Mouse (Mus musculus): ENCODE data around the gene Itprid2. TPM values are rescaled to one million over a fixed set of nuclear protein-coding genes. Genes with fewer than 3 reads are reported as not detected.

Itprid2 gene
- total and polyA plus RNA-seq, 3 experiments, result 7.1 to 56.8 (median 48.2) TPM

DNA sequence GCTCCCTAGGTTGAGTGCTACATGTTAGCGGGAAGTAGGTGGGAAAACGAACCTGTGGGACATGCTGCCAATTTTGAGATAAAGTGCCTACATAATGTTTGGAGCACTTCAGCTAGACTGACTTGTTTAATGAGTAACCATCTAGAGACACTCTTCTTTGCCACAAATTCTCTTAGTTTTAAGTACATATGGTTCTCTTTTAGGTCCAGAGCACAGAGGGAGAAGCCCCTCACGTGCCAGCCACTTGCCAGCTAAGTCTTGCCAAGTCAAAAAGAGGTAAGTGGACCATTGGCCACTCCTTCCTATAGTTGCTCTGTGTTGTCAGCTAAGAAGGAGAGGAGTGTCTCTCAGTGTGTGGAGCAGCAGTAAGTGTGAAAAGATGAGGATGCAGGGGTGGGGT is 16.0 kb downstream of the Itprid2 start:
- DNase-seq, result no peak

DNA sequence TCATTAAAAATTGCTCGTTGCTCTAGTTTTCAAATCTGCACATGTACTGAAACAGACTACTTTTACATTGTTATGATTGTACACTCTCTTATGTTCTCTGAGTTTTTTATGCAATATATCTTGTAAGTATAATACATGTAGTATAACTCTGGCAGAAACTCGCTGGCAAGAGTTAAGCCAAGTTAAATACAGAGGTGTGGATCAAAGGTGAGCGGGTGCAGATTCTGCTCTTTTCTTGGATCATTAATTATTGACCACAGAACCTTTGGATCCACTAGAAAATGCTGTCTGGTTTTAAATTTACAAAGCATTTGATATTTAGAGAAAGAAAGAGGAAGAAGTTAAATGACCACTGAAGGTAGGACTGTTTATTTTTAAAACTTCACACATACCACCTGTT is 16.5 kb downstream of the Itprid2 start:
- DNase-seq, result no peak

DNA sequence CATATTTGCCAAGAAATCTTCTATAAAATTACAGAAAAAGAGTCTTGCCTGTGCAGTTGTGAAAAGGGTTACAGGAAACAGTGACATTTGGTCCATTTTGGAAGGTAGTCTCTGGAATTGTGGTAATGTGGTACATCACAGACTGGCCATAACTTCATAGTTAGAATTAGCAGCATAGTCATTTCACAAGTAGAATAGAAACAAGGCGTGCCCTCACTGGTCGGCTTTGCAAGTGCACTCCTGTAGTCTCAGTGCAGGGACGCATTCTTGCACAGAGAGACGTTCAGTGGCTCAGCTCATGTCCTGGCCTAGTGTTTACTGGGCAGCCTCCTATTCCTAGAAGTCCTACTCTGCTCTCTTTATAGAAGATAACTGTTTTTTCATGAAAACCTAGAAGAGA is 17.4 kb downstream of the Itprid2 start:
- DNase-seq, result no peak

DNA sequence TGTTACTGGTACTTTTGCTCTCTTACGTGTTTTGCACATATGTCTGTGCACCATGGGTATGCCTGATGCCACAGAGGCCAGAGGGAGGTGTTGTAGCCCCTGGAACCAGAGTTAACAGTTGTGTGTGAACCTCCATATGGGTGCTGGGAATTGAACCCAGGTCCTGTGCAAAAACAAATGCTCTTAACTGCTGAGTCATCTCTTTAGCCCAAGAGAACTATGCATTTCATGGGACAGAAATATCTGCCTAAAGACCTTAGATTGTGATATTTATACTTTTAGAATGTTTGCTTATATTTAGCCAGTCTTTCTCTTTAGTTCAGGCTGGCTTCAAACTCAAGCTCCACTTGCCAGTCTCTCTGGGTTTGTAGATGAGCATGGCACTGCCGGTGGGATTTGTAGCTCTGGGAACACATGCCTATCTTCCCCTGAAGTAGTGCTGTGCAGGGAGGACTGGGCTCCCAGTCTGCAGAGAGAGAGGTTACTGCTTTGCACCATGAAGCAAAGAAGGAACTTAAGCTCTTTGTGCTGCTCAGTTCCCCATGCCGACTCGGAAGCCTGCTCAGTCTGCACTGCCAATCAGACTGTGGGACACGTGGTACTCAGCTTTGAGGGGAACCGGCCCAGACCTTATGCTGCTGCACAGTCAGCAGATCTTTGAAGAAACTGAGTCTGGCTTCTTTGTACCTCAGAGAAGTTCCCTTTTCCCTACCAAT is 18.1 kb downstream of the Itprid2 start:
- no peak for DNase-seq

DNA sequence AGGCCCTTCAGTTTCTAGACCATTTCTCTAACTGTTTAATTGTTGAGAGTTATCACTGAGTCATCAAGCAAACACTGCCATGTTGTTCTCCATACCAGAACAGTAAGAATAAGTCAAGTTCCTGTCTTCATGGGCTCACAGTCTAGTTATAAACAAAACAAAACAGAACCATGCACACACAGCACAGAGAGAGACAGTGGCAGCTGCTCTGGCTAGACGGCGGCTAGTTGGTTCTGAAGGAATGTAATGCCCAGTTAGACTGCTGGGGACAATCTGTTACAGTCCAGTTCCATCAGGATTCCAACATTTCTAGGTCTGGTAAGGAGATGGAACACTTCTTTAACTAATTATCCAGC is 18.6 kb downstream of the Itprid2 start:
- DNase-seq, result no peak

DNA sequence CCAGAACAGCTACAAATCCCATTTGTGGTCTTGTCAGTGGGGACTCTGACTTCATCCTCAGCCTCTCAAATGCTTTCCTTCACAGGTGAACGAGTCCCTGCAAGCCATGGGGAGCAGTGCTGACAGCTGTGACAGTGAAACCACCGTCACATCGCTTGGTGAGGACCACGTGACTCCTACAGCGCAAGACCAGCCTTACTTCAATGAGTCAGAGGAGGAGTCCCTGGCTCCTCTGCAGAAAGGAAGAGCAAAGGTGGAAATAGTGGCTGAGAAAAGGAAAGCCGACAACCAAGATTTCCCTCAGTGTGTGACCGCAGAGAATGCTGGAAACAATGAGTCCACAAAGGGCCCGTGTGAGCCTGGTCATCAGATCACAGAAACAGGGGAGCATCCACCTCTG is 21.9 kb downstream of the Itprid2 start:
- DNase-seq, result no peak

DNA sequence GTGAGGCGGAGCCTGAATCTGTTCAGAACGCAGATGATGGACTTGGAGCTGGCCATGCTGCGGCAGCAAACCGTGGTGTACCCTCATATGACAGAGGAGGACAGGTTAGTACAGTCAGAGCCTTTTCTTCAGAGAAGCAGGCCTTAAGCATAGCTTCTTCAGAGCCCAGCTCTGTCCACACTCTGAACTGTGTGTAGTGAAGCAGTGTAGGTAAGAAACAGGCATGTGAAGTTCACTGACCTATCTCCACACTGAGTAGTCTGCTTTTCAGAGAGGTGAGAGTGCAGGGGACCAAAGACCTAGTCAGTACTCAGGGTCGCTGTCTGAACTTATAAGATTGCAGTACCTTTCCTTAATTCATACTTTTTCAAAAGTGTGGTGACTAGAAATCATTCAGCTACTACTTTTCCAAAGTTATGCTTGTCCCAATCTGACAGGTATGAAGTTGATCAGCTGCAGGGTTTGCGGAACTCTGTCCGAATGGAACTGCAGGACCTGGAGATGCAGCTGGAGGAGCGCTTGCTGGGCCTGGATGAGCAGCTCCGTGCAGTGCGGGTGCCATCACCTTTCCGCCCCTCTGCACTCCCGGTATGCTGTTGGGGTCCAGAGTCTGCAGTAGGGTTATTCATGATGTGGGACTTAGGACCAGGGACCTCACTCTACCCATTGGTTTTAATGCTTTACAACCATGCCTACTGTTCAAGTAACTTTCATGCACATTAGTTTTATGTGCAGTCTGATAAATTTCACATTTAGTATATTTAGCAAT is 25.4 kb downstream of the Itprid2 start:
- DNase-seq, result no peak

DNA sequence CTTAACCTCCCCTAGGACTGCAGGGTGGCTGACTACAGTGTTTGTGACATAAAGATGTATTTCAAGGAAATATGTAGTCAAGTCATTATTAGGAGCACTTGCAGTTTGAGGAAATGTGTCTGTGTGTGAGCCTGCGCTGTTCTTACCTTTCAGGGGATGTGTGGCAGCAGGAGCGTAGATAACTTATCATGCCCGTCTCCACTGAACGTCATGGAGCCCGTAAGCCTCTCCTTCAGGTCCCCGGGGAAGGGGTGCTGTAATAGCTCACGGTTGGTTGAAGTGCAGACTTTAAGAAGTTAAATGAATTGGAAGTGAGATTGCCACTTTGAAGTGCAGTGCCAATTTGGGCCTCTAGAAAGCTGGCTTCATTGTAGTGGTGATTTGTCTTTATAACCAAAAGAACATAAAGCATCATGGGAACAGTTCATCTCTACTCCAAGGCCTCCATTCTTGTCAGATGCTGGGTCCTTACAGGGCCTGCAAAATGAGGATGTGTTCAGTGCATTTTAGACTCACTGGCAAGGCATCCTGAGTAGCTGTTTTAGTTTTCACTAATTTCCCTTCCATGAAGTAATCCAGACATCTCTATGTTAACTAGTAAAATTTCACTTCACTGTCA is 26.4 kb downstream of the Itprid2 start:
- DNase-seq, result no peak

DNA sequence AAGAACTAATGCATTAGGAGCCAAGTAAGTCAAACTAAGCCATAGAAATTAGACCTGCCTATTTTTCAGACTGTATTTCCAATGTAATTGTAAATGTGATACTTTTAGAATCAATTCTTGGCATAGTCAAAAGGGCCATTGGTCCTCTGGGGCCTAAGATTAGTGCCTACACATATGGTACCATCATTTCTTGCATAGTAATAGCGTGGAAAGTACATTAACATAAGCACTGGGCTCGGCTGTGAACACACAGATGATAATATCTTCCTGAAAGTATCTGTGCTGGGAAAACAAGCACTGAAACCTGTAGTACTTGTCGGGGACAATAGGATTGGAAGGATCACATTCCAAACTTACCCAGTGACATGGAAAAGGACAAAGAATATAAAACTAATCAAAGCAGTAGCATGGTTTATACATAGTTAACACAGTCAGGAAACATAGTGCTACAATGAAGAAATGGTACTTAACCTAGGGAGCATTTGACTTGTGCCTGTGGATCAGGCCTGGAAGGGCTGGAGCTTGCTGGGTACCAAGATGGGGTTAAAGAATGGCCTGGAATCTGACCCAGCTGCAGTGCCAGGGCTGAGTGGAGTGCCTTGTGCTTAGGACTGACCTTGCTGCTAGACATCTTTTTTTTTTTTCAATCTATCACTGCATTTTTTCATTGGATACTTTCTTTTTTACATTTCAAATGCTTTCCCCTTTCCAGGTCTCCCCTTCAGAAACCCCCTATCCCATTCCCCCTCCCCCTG is 29.6 kb downstream of the Itprid2 start:
- no peak for DNase-seq

DNA sequence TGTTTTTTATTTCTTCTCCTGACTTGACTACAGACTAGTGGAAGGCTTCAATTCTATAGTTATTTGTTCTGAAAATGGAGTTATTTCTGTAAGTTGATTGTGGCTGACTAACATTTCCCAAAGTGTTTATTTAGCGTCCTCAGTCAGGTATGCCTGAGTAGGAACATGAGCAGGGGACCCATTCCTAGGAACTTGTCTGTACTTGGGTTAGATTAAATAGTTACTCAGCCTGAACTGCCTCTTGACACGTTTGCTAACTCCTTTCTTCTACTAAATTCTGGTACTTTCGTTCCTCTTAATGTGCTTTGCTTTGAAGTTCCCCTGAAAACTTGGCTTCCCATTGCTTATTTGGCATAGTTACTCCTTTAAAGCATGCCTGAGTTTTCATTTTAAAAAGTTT is 30.3 kb downstream of the Itprid2 start:
- DNase-seq, result no peak

DNA sequence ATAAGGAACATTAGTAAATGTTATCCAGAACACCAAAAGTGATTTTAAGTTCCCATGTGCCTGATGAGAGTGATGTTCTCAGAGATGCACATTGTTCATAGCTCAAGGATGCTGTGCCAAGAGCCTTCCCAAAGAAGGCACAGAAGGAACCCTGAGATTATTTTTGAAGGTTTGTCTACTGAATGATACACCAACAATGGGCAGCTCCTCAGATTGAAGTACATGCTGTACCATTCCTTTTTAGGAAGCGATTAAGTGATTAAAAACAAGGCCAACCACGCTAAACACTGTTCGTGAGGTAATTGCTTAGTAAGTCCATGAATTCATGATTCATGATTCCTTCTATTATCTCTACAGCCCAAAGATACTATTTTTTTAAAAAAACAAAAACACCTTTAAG is 40.1 kb downstream of the Itprid2 start:
- no peak for DNase-seq

DNA sequence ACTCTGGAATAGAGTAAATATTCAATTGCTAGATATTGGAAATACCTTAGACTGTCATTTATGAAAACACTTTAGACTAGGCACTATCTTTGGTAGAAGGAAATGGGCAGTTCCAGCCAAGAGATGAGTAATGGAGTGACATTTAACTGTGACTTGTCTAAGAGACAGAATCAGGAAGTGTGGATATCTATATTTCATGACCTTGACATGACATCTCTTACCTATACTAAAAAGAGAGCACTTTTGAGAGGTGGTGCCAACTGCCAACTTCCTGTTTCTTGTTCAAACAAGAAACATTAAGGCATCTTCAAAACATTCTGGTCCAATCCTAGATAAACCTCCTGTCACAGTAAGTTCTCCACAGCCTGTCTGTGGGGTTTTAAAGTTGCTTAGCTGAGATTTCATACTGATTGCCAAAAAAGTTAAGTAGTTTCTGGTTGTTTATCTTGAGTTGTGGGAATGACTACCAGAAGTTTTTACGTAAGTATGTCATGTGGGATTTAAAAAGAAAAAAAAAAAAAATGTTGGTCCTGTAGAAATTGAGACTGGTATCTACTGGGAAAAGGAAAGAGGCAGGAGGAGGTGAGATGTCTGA is 42.6 kb downstream of the Itprid2 start:
- no peak for DNase-seq

DNA sequence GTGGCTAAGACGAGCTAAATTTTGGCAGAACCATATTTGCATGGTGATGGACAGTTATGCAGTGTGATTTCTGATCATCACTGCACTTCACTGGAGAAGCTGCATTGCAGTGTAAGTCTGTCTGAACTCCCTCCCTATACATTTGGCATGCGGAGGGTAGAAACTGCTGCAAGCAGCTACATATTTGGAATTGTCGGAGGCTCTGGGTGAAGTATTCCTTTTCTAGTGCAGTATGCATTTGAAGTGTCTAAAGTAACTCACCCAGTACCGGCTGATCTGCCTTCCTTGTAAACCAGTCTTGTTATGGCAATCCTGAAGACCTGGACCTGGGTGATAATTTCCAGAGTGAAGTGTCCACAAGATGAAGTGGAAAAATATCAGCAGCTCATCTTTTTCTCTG is 46.5 kb downstream of the Itprid2 start:
- no peak for DNase-seq

DNA sequence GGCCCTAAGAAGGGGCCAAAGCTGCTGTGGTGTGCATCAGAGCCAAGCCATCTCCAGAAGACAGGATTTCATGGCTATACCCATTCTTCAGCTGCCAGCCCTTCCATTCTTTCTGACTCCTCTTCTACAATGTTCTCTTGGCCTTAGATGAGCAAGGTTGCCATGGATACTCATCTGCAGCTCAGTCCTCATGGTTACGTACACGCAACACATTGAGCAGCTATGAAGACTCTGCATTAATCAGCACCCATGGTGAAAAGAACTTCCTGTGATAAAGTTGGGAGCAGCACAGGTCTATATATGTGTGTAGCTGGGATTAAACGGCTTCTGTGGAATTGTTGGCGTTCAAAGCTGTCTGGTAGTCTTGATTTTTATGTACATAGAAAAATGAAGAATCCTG is 48.1 kb downstream of the Itprid2 start:
- no peak for DNase-seq

DNA sequence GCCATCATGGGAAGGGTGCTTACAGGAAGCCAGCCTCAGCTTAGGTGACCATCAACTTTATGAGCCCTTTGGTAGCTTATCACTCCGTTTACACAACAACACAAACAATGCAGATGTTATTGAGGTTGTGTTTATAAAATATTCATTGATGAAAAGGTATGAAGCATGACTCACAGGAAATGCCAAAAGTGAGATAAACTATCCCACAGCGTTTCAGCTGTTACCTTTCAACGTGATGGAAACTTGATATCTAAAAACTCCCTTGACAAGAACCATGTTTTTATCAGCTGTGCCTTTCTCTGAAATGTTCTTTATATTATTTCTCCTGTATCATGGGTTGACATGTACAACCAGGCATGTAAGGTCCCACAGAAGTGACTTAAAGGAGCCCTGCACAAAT is 55.7 kb downstream of the Itprid2 start:
- DNase-seq, result no peak

DNA sequence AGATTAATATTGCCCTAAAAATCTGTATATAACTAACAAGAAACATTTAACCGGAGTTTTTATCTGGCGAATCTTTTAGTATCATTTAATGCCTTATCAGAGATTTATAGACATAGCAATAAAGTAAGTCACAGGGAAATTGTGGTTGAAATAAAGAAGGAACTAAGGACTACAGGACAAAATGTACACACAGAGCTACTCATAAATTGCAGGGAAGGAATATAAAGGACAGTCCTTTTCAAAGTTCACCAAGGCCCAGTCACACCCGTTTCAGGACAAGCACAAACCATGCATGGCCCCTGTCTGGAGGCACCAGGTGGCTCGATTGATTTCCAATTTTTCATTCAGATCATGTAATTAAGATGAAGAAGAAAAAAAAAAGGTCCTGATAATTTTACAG is 60.0 kb downstream of the Itprid2 start:
- no peak for DNase-seq

DNA sequence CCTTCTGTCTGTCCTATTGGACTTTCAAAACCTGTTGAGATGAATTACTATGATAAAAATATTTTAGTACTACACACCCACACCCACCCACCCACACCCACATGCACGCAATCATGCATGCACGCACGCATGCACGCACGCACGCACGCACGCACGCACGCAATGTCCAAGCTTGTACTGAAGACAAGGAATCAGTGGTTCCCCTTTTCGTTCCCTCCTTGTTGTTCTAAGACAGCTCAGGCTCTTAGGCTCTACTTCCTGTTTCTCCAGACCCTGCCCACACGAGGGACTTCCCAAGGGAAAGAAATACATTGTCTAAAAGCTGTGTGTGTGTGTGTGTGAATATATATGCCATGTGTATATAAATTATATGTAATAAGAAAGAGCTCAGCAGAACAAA is 60.8 kb downstream of the Itprid2 start:
- no peak for DNase-seq

DNA sequence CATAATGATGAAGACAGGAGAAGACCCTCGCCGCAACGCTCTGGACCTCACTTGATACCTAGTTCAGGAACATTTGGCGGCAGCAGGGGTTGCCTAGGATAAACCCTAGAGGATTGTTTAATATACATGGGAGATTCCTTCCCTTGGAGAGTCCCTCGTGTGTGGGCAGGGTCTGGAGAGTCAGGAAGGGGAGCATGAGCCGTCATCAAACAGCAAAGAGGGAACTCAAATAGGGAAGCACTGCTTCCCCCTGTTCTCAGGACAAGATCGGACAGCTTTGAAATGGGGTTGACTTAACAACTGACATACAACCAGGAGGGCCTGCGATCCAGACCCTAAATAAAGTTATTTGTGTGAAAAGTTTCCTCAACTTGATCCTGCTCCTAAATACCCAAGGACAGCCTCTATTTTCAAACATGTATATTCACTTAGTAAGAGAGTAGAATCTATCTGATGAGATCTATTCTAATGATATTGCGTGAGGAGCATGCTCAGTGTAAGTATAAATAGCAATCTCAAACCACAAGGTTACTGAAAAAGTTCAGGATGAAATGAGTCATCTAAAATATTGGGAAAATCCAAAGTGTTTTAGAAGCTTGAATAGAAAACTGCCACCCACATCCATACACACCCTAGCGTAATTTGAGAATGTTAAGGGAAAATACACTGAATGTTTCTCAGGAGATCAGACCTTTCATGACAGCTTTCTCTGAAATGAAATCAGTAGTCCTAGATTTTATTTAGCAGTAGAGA is 61.5 kb downstream of the Itprid2 start:
- no peak for DNase-seq

DNA sequence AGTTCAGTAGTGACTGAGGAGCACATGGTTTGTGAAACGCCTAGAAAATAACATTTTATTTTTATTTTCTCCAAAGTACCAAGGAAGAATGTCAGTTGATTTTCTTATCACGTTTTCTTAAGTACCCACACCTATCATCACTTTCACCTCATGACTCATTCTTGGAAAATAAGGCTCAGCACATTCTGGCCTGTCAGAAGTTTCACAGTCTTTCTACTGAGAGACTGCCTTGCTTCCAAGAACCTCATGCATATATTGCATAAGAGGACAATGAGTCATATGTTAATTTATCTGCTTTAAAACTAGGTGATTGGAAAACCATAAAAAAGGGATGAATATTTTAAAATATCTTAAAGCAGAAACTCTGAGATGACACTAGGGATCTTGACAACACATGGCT is 63.0 kb downstream of the Itprid2 start:
- no peak for DNase-seq

DNA sequence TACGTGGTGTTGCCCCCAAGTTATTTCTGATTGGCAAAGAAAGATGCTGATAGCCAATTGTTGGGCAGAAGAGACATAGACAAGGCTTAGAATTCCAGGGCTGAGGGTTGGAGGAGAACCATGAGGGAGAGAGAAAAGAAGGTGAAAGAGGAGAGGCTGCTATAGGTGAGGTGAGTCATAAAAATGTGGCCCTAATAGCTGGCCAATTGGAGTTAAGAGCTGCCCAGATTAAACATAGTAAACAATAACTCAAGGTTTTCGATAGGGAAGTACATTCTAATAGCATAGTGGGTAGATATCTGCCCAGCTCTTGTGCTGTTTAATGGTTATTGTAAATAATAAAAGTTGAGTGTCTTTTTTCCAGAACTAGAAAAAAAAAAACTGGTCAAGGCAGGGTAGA is 69.6 kb downstream of the Itprid2 start:
- no peak for DNase-seq

DNA sequence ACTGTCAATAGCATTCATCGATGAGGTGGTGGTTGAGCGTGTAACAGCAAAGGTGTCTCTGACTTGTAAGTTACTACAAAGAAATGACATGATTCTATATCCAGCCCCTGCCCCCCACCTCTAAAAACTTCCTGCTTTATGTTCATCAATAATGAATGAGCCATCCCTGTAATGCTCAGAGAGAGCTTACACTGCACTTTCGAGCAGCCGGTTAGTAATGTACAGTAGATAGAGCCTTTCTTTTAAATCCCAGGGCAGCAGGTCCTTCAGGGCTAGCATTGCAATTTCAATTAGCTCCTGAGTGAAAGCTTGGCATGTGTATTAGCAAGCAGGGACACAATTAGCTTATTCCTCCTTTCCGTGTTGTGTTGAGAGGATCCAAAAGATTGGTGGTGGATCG is 72.4 kb downstream of the Itprid2 start, which contains the start of gene Ppp1r1c:
Gene Ppp1r1c, plus strand, starts transcription at position 206 of the 400 bp plus-strand sequence.
- DNase-seq, result no peak

All from adrenal gland, adult 2 months (tissue).